Mouse (Mus musculus): ENCODE measurements around the gene Eogt. TPM values are rescaled to one million over a fixed set of nuclear protein-coding genes. Genes with fewer than 3 reads are reported as not detected.

The Eogt gene
- polyA plus RNA-seq, 1 experiment from 2014 or later, result 27.4 TPM

- Histone ChIP-seq H3K27ac (no peak overlapping the region), H3K36me3 (no peaks in the 10 kb centered on the region), H3K9me3 (no peaks in the 10 kb centered on the region), H3K4me1 (no peaks in the 10 kb centered on the region), H3K27me3 (peaks cover 8% of the 10 kb centered on the region; the same call in 1 of the 2 replicates), H3K4me2 (no peak overlapping the region), H3K9ac (no peak overlapping the region), H3K4me3 (no peak overlapping the region)
- WGBS, result 16% methylated on average over 15 of the region's 15 CpGs
- ATAC-seq (ENCODE audit: borderline replicate concordance, extremely low read depth, low FRiP score, low TSS enrichment), result no peak
Measured at GRCm38 (mm10) chr6:97101958-97102702, 46.9 kb downstream of the Eogt start.

GRCm38 (mm10) chr6:97101190-97101957, 47.6 kb downstream of the Eogt start:
- H3K9me3 ChIP-seq, result no peaks in the 10 kb centered on the region
- H3K4me2 ChIP-seq, result no peak overlapping the region
- H3K27ac ChIP-seq, result no peak overlapping the region
- H3K27me3 ChIP-seq, result peaks cover 8% of the 10 kb centered on the region; the same call in 1 of the 2 replicates
- ATAC-seq (ENCODE audit: borderline replicate concordance, extremely low read depth, low FRiP score, low TSS enrichment), result no peak
- no peaks in the 10 kb centered on the region for H3K4me1 ChIP-seq
- no peaks in the 10 kb centered on the region for H3K36me3 ChIP-seq
- WGBS, result 21% methylated on average over 12 of the region's 12 CpGs
- H3K4me3 ChIP-seq, result no peak overlapping the region
- H3K9ac ChIP-seq, result no peak overlapping the region

- H3K36me3 ChIP-seq, result no peaks in the 10 kb centered on the region
- WGBS, result 66% methylated on average over 2 of the region's 2 CpGs
- no peak overlapping the region for H3K4me3 ChIP-seq
- H3K27ac ChIP-seq, result no peak overlapping the region
- no peak overlapping the region for H3K4me2 ChIP-seq
- no peaks in the 10 kb centered on the region for H3K27me3 ChIP-seq
- H3K9ac ChIP-seq, result no peak overlapping the region
- H3K9me3 ChIP-seq, result no peaks in the 10 kb centered on the region
- no peaks in the 10 kb centered on the region for H3K4me1 ChIP-seq
- no peak for ATAC-seq (ENCODE audit: borderline replicate concordance, extremely low read depth, low FRiP score, low TSS enrichment)
Measured at GRCm38 (mm10) chr6:97082336-97082735, 66.6 kb downstream of the Eogt start.

- Histone ChIP-seq H3K36me3 (no peaks in the 10 kb centered on the region), H3K4me1 (no peaks in the 10 kb centered on the region), H3K27ac (no peak overlapping the region), H3K4me2 (no peak overlapping the region), H3K27me3 (no peaks in the 10 kb centered on the region), H3K9ac (no peak overlapping the region), H3K4me3 (no peak overlapping the region), H3K9me3 (no peaks in the 10 kb centered on the region)
- ATAC-seq (ENCODE audit: borderline replicate concordance, extremely low read depth, low FRiP score, low TSS enrichment), result no peak
- 60% methylated on average over 9 of the region's 9 CpGs for WGBS
Measured at GRCm38 (mm10) chr6:97080016-97080415, 69.0 kb downstream of the Eogt start.

GRCm38 (mm10) chr6:97060074-97060681, 88.8 kb downstream of the Eogt start, which contains the start of gene Fam19a4:
Gene Fam19a4 (minus strand): TSS chr6:97060413.
- Histone ChIP-seq H3K4me3 (peak within 1 kb of the TSS; percentile 40), H3K27me3 (peaks cover 41% of the 10 kb centered on the region), H3K27ac (no peak within 1 kb of the TSS), H3K36me3 (no peaks in the 10 kb centered on the region), H3K4me1 (peaks cover 18% of the 10 kb centered on the region; the same call in 1 of the 2 replicates), H3K4me2 (peak within 1 kb of the TSS; percentile 77), H3K9ac (0 out of 2 replicates have a peak within 1 kb of the TSS, but pooled peaks have one; percentile 8), H3K9me3 (no peaks in the 10 kb centered on the region)
- ATAC-seq (ENCODE audit: borderline replicate concordance, extremely low read depth, low FRiP score, low TSS enrichment), result peak; percentile 86
- under 1% methylated on average over 30 of the region's 30 CpGs for WGBS

Other genes with a start within 250 kb of the Eogt start
- 0.32 and 0.33 TPM in 2 replicates for gene Fam19a4, start 88.8 kb downstream of the Eogt start, polyA plus RNA-seq (2015; fragmentation: Nextera tagmentation; extraction: Ambion mirVana)
- gene Tmf1, start 29.9 kb upstream of the Eogt start, polyA plus RNA-seq (2015; fragmentation: Nextera tagmentation; extraction: Ambion mirVana), result 33.1 and 34.5 TPM in 2 replicates
- 79.3 and 81.9 TPM in 2 replicates for gene Uba3, start 56.5 kb upstream of the Eogt start, polyA plus RNA-seq (2015; fragmentation: Nextera tagmentation; extraction: Ambion mirVana)
- 61.1 and 62.3 TPM in 2 replicates for gene Arl6ip5, start 61.5 kb upstream of the Eogt start, polyA plus RNA-seq (2015; fragmentation: Nextera tagmentation; extraction: Ambion mirVana)
- 0.30 and 0.42 TPM in 2 replicates for gene Lmod3, start 103.6 kb upstream of the Eogt start, polyA plus RNA-seq (2015; fragmentation: Nextera tagmentation; extraction: Ambion mirVana)

Measured in lung, embryonic 15.5 days (tissue).